Mouse (Mus musculus): ENCODE data around the gene Arfrp1.

Gene Arfrp1

GRCm38 (mm10) chr2:181364860-181365596 is at the start of gene Arfrp1, which contains the start of gene Zgpat:
TSS of gene Arfrp1 (minus strand) at chr2:181365404.
TSS of gene Zgpat (plus strand) at chr2:181364928.
- peak; percentile 87 for DNase-seq (ENCODE audit: low read depth, low spot score)

GRCm38 (mm10) chr2:181413141-181413540 is 47.9 kb upstream of the Arfrp1 start:
- no peak for DNase-seq (ENCODE audit: low read depth, low spot score)

- peak; percentile 79 for DNase-seq (ENCODE audit: low read depth, low spot score)
Measured at GRCm38 (mm10) chr2:181410760-181411473, 45.7 kb upstream of the Arfrp1 start.

GRCm38 (mm10) chr2:181409643-181410042 is 44.4 kb upstream of the Arfrp1 start:
- DNase-seq (ENCODE audit: low read depth, low spot score): peak; percentile 39

GRCm38 (mm10) chr2:181403722-181404121 is 38.5 kb upstream of the Arfrp1 start:
- no peak for DNase-seq (ENCODE audit: low read depth, low spot score)

- DNase-seq (ENCODE audit: low read depth, low spot score): no peak
Measured at GRCm38 (mm10) chr2:181401497-181401896, 36.3 kb upstream of the Arfrp1 start.

- DNase-seq (ENCODE audit: low read depth, low spot score): no peak
Measured at GRCm38 (mm10) chr2:181397207-181397761, 32.1 kb upstream of the Arfrp1 start.

GRCm38 (mm10) chr2:181394086-181394485 is 28.9 kb upstream of the Arfrp1 start:
- DNase-seq (ENCODE audit: low read depth, low spot score): no peak

- peak; percentile 91 for DNase-seq (ENCODE audit: low read depth, low spot score)
Measured at GRCm38 (mm10) chr2:181392600-181393213, 27.5 kb upstream of the Arfrp1 start.

GRCm38 (mm10) chr2:181391541-181391940 is 26.3 kb upstream of the Arfrp1 start:
- no peak for DNase-seq (ENCODE audit: low read depth, low spot score)

GRCm38 (mm10) chr2:181391022-181391421 is 25.8 kb upstream of the Arfrp1 start:
- no peak for DNase-seq (ENCODE audit: low read depth, low spot score)

- DNase-seq (ENCODE audit: low read depth, low spot score): no peak
Measured at GRCm38 (mm10) chr2:181390136-181390870, 25.1 kb upstream of the Arfrp1 start.

GRCm38 (mm10) chr2:181386663-181387210 is 21.5 kb upstream of the Arfrp1 start:
- DNase-seq (ENCODE audit: low read depth, low spot score): no peak

GRCm38 (mm10) chr2:181385885-181386284 is 20.7 kb upstream of the Arfrp1 start:
- no peak for DNase-seq (ENCODE audit: low read depth, low spot score)

- DNase-seq (ENCODE audit: low read depth, low spot score): no peak
Measured at GRCm38 (mm10) chr2:181384919-181385391, 19.8 kb upstream of the Arfrp1 start.

GRCm38 (mm10) chr2:181384463-181384862 is 19.3 kb upstream of the Arfrp1 start:
- DNase-seq (ENCODE audit: low read depth, low spot score): no peak

- DNase-seq (ENCODE audit: low read depth, low spot score): peak; percentile 56
Measured at GRCm38 (mm10) chr2:181381631-181382306, 16.6 kb upstream of the Arfrp1 start.

GRCm38 (mm10) chr2:181381107-181381506 is 15.9 kb upstream of the Arfrp1 start:
- peak; percentile 85 for DNase-seq (ENCODE audit: low read depth, low spot score)

GRCm38 (mm10) chr2:181380251-181380650 is 15.0 kb upstream of the Arfrp1 start:
- no peak for DNase-seq (ENCODE audit: low read depth, low spot score)

- DNase-seq (ENCODE audit: low read depth, low spot score): no peak
Measured at GRCm38 (mm10) chr2:181379778-181380177, 14.6 kb upstream of the Arfrp1 start, which contains the start of gene Lime1. TSS of gene Lime1 (plus strand) at chr2:181380078.

Measured in CD4-positive, CD25-positive, alpha-beta regulatory T cell, adult 2 months (primary cell).